Mouse (Mus musculus): ENCODE measurements at regions not wholly inside any gene's neighbourhood (a gene's known extent, or its start where the extent isn't known, plus 50 kb on each side); places are given as distances from the start of the nearest gene placed in this dataset.

- WGBS = 70% methylated on average over 4 of the region's 4 CpGs
- Histone ChIP-seq H3K27ac (ENCODE audit: control insufficient read depth, insufficient read depth, low read depth, low read length, poor library complexity) (no peak overlapping the region), H3K4me1 (ENCODE audit: control insufficient read depth, insufficient read depth, low read length) (no peaks in the 10 kb centered on the region), H3K4me3 (replicated peaks; ENCODE audit: control insufficient read depth, low read depth, low read length) (no peak overlapping the region)
- TF ChIP-seq POLR2A (IDR thresholded peaks at IDR 0.05; ENCODE audit: borderline replicate concordance, control insufficient read depth, low read depth, low read length) (no peak), CTCF (IDR thresholded peaks at IDR 0.05; ENCODE audit: control insufficient read depth, insufficient read depth, low read length) (no peak)
Observed at GRCm38 (mm10) chr17:64484835-64485234, 115.7 kb upstream of the Man2a1 start.

GRCm38 (mm10) chr17:64489769-64490335, 110.7 kb upstream of the Man2a1 start:
- Histone ChIP-seq H3K4me3 (replicated peaks; ENCODE audit: control insufficient read depth, low read depth, low read length) (no peak overlapping the region), H3K4me1 (ENCODE audit: control insufficient read depth, insufficient read depth, low read length) (no peaks in the 10 kb centered on the region), H3K27ac (ENCODE audit: control insufficient read depth, insufficient read depth, low read depth, low read length, poor library complexity) (no peak overlapping the region)
- no peak for TF ChIP-seq CTCF (IDR thresholded peaks at IDR 0.05; ENCODE audit: control insufficient read depth, insufficient read depth, low read length)
- no peak for TF ChIP-seq POLR2A (IDR thresholded peaks at IDR 0.05; ENCODE audit: borderline replicate concordance, control insufficient read depth, low read depth, low read length)
- WGBS = 59% methylated on average over 2 of the region's 2 CpGs

DNA sequence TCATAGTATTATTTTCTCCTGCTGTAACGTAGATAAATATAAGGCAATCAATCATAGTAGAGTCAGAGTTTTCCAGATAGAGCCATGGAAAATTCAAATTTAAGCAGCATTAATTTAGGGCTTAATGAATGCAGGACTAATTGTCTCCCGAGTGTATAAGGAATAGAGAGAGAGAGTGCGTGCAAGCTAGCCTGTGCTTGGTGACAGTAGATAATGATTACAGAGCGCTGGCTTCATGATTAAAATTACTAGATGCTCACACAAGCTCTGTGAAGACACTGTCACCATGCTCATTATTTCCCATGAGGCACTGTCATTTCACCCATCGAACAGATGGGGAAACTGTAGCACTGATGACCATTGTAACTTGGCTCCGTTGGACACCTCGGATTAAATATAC, 109.9 kb upstream of the Man2a1 start:
- Histone ChIP-seq H3K27ac (ENCODE audit: control insufficient read depth, insufficient read depth, low read depth, low read length, poor library complexity) (no peak overlapping the region), H3K4me1 (ENCODE audit: control insufficient read depth, insufficient read depth, low read length) (no peaks in the 10 kb centered on the region), H3K4me3 (replicated peaks; ENCODE audit: control insufficient read depth, low read depth, low read length) (no peak overlapping the region)
- no peak for TF ChIP-seq CTCF (IDR thresholded peaks at IDR 0.05; ENCODE audit: control insufficient read depth, insufficient read depth, low read length)
- no peak for TF ChIP-seq POLR2A (IDR thresholded peaks at IDR 0.05; ENCODE audit: borderline replicate concordance, control insufficient read depth, low read depth, low read length)
- 89% methylated on average over 7 of the region's 7 CpGs for WGBS

DNA sequence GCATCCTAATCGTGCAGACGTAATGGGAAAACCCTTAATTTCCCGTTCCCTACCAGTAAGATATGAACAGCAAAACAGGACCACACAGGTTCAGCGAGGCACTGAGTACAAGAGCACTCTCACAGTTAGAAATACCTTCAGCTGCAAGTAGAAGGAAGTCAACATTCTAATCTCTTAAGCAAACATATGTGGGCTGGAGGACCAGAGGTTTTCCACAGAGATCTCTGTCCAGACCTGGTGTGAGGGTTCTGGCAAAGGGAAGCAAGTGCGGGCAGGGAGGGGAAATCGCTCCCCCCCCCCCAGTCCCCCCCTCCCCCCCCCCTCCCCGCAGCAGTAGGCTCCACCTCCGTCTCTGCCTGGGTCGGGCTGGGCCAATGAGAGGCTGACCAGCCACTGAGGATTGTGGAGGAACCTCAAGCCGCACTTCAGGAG, 108.6 kb upstream of the Man2a1 start:
- WGBS = 30% methylated on average over 10 of the region's 10 CpGs
- no peak overlapping the region for H3K4me3 ChIP-seq (replicated peaks; ENCODE audit: control insufficient read depth, low read depth, low read length)
- H3K27ac ChIP-seq (ENCODE audit: control insufficient read depth, insufficient read depth, low read depth, low read length, poor library complexity) = no peak overlapping the region
- TF ChIP-seq CTCF (IDR thresholded peaks at IDR 0.05; ENCODE audit: control insufficient read depth, insufficient read depth, low read length) = no peak
- no peak for TF ChIP-seq POLR2A (IDR thresholded peaks at IDR 0.05; ENCODE audit: borderline replicate concordance, control insufficient read depth, low read depth, low read length)
- no peaks in the 10 kb centered on the region for H3K4me1 ChIP-seq (ENCODE audit: control insufficient read depth, insufficient read depth, low read length)

DNA sequence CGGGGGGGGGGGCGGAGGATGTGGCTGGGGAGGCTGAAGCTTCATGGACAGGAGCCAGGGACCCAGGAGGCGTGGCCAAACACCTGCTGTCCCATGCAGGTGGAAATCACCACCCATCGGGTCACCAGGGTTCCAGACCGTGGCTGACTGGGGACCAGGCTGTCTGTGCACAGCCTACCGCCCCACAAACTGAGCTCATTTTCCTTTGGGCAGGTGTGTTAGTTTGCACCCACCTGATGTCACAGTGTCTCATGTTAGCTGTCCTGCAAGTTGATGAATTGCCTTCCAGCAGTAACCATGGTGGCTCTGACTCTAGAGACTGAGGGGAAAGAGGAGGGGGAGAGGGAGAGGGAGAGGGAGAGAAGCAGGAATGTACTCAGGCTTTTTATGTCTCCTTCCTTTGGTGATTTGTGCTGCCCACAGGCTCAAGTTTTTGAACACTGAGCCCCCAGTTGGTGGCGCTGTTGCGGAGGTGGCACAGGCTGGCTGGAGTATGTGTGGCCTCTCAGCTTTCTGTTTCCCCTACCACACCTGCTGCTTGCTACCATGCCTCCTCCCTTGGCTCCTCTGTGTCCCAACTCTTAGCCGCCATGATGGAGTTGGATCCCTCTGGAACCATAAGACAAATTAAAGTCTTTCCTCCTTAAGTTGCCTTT, 107.8 kb upstream of the Man2a1 start:
- H3K27ac ChIP-seq (ENCODE audit: control insufficient read depth, insufficient read depth, low read depth, low read length, poor library complexity) = no peak overlapping the region
- no peaks in the 10 kb centered on the region for H3K4me1 ChIP-seq (ENCODE audit: control insufficient read depth, insufficient read depth, low read length)
- 32% methylated on average over 9 of the region's 9 CpGs for WGBS
- no peak overlapping the region for H3K4me3 ChIP-seq (replicated peaks; ENCODE audit: control insufficient read depth, low read depth, low read length)
- TF ChIP-seq CTCF (IDR thresholded peaks at IDR 0.05; ENCODE audit: control insufficient read depth, insufficient read depth, low read length) = peak; percentile 46; the same call in 1 of the 2 replicates
- TF ChIP-seq POLR2A (IDR thresholded peaks at IDR 0.05; ENCODE audit: borderline replicate concordance, control insufficient read depth, low read depth, low read length) = no peak

DNA sequence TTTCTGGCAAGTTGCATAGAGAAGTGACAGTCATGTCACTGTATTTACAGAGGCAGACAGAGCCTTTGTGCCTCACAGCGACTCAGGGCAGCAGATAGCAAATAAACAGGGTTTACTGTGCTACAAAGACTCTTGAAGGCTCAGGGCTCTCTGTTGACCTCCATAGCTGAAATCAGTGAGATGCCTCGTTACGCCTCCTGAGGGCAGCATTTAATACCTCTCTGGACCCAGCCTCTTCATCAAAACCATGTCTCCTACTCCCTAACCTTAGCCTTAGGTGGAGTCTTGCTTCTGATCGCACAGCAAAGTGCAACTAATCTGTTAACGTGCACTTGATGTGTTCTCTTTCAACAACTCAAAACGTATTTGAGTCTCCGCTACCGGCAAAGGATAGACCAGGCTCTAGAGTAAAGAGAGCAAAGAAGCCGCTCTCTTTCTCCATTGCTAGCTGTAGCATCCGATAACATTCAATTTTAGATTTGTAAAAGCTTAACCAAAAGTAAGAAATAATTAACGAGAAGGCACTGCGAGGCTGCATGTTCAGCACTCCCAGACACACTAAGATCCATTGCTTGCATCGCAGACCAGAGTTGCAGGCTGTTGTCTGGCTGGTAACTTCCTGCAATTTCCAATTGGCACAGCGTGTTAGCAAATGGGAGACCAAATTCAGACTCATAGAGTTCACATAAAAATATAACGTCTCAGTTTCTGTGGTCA, 101.1 kb upstream of the Man2a1 start:
- H3K4me3 ChIP-seq (replicated peaks; ENCODE audit: control insufficient read depth, low read depth, low read length) = no peak overlapping the region
- WGBS = 57% methylated on average over 15 of the region's 15 CpGs
- TF ChIP-seq POLR2A (IDR thresholded peaks at IDR 0.05; ENCODE audit: borderline replicate concordance, control insufficient read depth, low read depth, low read length) (no peak), CTCF (IDR thresholded peaks at IDR 0.05; ENCODE audit: control insufficient read depth, insufficient read depth, low read length) (no peak)
- H3K27ac ChIP-seq (ENCODE audit: control insufficient read depth, insufficient read depth, low read depth, low read length, poor library complexity) = no peak overlapping the region
- H3K4me1 ChIP-seq (ENCODE audit: control insufficient read depth, insufficient read depth, low read length) = no peaks in the 10 kb centered on the region

GRCm38 (mm10) chr17:64502376-64502775, 98.2 kb upstream of the Man2a1 start:
- TF ChIP-seq CTCF (IDR thresholded peaks at IDR 0.05; ENCODE audit: control insufficient read depth, insufficient read depth, low read length) = no peak
- no peak for TF ChIP-seq POLR2A (IDR thresholded peaks at IDR 0.05; ENCODE audit: borderline replicate concordance, control insufficient read depth, low read depth, low read length)

GRCm38 (mm10) chr17:64505956-64506355, 94.6 kb upstream of the Man2a1 start:
- H3K27ac ChIP-seq (ENCODE audit: control insufficient read depth, insufficient read depth, low read depth, low read length, poor library complexity) = no peak overlapping the region

More at GRCm38 (mm10) chr17:64502376-64502775, 98.2 kb upstream of the Man2a1 start:
- H3K4me3 ChIP-seq (replicated peaks; ENCODE audit: control insufficient read depth, low read depth, low read length) = no peak overlapping the region
- no peaks in the 10 kb centered on the region for H3K4me1 ChIP-seq (ENCODE audit: control insufficient read depth, insufficient read depth, low read length)
- H3K27ac ChIP-seq (ENCODE audit: control insufficient read depth, insufficient read depth, low read depth, low read length, poor library complexity) = no peak overlapping the region
- 75% methylated on average over 2 of the region's 2 CpGs for WGBS

More at GRCm38 (mm10) chr17:64505956-64506355, 94.6 kb upstream of the Man2a1 start:
- Histone ChIP-seq H3K4me1 (ENCODE audit: control insufficient read depth, insufficient read depth, low read length) (no peaks in the 10 kb centered on the region), H3K4me3 (replicated peaks; ENCODE audit: control insufficient read depth, low read depth, low read length) (no peak overlapping the region)
- TF ChIP-seq POLR2A (IDR thresholded peaks at IDR 0.05; ENCODE audit: borderline replicate concordance, control insufficient read depth, low read depth, low read length) = no peak
- no peak for TF ChIP-seq CTCF (IDR thresholded peaks at IDR 0.05; ENCODE audit: control insufficient read depth, insufficient read depth, low read length)
- WGBS = 73% methylated on average over 2 of the region's 2 CpGs

Data from bone marrow, adult 2 months (tissue).